Mouse (Mus musculus): ENCODE data around the gene Apoe.

GRCm38 (mm10) chr7:19685374-19685773 is 13.6 kb downstream of the Apoe start:
- TF ChIP-seq CTCF (IDR thresholded peaks at IDR 0.05; ENCODE audit: extremely low read depth, insufficient read depth, low read length) (no peak), POLR2A (IDR thresholded peaks at IDR 0.05; ENCODE audit: extremely low read depth, insufficient read depth, low read length) (no peak)
